Mouse (Mus musculus): ENCODE results near the gene Tmem248.

Tmem248 gene

DNA sequence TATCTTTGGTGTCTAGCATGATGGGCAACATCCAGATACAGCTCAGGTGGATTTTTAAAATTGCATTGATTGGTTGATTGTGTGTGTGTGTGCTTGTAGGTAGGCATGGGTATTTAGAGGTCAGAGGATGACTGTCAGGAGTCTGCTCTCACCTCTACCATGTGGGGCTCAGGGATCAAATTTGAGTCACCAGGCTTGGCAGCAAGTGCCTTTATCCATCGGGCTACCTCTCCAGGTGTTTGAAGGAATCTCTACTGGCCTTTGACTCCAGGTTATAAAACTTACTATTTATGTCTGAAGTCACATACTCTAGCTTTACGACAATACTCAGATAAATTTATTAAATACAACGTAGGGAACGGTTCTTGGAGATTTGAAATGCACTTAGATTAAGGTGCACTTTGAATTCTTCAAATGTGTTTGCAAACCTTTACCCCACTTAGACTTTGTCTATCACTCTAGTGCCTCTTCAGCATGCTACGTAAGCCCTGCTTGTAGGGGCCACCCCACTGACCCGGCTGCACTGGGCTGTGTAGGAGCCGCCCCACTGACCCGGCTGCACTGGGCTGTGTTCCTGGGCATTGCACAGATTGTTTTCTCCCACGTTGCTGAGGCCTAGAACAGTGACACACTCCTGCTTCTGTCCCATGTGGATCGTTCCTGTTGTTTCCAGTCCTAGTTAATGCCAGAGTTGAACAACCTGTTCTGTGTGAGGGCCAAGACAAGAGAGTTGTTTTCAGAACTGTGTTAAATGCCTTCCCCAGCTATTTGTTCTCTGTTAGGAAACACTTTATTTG, 16.4 kb upstream of the Tmem248 start:
- no peak for DNase-seq (ENCODE audit: low spot score in 2 of 2)

DNA sequence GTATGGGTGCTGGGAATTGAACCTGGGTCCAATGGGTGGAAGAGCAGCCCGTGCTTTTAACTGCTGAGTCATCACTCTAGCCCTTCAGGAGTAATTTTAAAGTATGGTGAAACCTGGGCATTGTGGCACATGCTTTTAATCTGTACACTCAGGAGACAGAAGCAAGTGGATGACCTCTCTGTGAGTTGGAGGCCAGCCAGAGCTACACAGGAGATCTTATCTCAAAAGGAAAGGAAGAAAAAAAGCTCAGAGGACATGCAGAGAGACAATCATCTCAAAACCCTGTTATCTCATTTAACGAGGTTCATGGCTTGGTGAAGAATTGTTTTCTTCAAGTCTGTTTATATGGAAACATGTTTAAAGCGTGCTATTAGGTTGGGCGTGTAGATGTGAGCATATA, 12.9 kb upstream of the Tmem248 start:
- DNase-seq (ENCODE audit: low spot score in 2 of 2) = no peak

DNA sequence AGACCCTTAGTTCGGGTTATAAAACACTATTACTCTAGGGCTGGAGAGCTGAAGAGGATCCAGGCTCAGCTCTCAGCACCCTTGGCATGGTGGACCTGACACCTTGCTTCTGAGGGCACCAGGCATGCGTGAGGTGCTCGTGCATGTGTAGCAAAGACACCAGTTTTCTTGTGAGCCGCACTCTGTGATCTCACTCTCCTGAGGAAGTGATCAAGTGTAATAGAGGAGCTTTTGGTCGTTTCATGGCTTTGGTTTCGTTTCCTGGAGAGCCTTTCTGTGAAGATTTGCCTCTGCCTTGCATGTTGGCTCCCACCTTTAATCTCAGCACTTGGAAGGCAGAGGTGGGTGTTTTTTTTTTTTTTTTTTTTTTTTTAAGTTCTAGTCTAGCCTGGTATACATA, 12.3 kb upstream of the Tmem248 start:
- DNase-seq (ENCODE audit: low spot score in 2 of 2) = no peak

DNA sequence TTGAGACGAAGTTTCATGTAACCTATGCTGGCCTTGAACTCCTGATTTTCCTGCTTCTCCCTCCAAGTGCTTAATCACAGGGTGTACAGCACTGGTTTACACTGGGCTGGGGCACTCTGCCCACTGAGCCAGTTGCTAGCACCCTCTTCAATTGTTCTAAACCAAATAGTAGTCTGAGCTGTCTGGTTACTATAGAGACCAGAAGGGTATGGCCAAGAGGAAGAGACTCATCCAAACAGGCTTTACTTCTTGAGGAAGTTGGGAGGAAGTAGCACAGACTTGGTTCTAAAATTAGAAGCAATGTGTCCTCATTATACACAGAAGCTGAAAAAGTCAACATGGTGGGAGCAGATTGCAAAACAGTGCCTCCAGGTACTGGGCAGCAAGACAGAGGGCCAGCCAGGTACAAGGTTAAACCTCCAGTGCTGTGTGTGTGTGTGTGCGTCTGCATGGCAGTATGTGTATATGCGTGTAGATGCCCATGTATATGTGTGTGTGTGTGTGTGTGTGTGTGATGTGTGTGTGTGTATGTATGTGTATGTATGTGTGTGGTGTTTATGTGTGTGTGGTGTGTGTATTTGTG, 11.3 kb upstream of the Tmem248 start:
- DNase-seq (ENCODE audit: low spot score in 2 of 2) = no peak

DNA sequence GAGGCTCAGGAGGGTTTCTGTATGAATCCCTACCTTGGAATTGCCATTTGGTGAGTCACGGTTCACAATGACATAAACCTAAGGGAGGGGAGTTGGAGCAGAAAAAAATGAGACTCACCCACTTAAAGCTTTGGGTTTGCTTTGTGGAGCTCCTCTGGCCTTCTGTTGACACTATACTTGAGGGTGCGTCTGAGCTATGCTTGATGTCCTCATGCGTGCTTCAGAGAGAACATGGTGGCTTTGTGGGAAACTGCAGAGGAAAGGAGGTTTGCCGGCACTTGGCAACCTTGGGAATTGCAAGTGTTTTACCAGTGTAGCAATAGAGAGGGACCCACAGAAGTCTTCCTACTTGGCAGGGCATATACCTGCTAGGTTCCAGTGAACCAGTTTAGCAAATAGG, 9.6 kb upstream of the Tmem248 start:
- DNase-seq (ENCODE audit: low spot score in 2 of 2) = no peak

DNA sequence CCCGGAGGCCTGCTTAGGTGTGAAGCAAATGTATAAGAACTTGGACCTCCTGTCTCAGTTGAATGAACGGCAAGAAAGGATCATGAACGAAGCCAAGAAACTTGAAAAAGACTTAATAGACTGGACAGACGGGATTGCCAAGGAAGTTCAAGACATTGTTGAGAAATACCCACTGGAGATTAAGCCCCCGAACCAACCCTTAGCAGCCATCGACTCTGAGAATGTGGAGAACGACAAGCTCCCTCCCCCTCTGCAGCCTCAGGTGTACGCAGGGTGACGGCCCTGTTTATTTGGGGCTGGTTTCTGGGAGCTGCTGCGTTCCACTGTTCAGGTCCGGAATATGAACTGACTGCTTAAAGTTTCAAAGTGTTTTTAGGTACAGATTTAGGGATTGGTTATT, 3.9 kb upstream of the Tmem248 start:
- DNase-seq (ENCODE audit: low spot score in 2 of 2) = no peak

DNA sequence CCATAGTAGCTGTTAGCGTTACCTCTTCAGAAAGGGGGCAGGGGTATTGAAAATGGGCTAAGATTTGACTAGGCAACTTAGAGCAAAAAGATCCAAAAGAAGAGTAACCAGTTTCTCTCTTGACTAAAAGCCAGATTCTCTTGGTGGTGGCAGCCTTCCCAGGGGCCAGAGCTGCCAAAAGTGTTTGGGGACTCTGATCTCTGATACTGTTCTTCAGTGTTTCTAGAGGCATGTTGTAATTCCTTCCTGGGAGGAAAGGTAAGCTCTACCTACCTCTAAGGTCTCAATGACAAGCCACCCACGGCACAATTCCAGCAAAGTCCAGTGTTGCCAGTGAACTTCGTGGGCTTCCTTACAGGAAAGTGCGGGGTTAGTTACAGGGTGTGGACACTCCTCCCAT, 525 bp downstream of the Tmem248 start:
- DNase-seq (ENCODE audit: low spot score in 2 of 2) = no peak

DNA sequence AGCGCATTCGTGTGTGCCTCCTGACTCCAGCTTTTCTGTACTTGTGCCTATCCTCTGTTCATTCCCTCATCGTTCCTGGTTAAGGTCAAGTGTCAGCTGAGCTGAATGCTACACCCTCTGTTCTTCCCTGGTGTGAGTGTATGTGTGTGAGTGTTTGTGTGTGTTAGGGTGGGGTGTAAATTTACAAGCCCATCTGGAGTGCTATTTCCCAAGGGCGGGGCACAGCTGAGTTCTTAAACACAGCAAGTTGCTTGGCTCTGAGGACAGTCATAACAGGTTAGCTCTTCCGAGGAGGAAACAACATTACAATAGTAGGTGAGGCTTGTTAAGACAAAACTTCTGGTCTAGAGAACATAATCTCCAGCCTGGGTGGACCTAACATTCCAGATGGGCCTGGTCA, 1.5 kb downstream of the Tmem248 start:
- no peak for DNase-seq (ENCODE audit: low spot score in 2 of 2)

DNA sequence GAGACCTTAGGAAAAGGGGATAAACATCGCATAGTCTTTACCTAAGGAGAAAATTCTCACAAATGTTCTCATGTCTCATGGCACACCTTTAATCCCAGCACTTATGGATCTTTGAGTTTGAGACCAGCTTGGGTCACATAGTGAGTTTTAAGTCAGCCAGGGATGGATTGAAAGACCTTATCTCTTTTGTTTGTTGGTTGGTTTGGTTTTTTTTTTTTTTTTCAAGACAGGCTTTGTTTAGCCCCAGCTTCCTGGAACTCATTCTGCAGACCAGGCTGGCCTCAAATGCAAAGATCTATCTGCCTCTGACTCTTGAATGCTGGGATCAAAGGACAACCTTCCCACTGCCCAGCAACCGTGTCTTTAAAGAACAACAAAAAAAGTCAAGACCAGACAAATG, 4.4 kb downstream of the Tmem248 start:
- DNase-seq (ENCODE audit: low spot score in 2 of 2) = no peak

DNA sequence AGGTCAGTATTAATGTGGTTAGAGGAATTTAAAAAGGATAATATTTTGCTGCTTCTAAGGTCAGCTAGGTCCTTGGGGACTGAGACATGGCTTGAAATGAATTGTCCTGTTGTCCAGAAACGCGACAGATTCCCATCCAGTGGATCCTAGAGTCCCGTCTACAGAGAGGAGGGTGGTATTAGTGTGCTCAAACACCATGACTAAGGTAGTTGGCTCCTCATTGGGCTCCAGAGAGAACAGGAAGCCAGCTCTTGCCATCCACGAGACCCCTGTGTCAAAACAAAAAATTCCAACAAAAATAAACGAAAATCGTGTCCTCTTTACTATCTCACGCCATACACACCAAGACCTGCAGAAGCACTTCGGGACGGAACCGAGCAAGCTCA, 4.9 kb downstream of the Tmem248 start:
- no peak for DNase-seq (ENCODE audit: low spot score in 2 of 2)

DNA sequence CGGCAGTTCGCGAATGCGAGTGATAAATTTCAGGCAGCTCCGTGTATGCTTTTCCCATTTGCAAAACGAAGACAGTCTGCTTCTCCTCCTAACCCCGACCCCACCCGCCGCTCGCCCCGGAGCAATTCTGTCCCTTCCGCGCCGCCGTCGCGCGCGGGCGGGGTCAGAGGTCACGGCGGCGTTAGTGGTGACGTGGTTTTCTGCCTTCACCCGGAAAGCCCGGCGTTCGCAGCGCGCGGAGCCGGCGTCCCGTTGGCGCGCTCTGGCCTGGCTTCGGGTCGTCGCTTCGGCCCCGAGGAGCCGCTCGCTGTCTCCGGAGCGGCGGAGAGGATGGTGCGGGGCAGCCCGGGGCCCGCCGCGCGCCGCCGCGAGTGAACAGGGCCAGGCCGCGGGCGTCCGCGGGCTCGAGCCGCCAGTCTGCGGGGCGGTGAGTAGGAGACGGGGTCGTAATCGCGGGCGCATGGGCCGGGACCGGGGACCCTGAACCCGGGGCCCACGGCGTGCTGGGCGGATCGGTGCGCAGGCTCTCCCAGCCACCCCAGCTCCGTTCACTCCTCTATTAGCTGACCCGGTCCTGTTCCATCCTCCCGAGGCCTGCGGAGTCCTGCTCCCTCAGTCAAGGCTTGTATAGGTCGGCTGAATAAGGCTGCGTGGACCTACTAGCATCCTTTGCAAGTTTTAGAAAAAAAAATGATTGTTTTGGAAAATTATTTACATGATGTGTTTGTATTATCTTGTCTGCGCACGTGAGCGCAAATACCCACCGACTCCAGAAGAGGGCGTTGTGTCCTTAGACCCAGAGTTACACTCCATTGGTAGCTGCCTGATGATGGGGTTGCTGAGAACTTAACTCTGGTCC, 5.5 kb downstream of the Tmem248 start:
- DNase-seq (ENCODE audit: low spot score in 2 of 2) = peak; percentile 87 to 89

DNA sequence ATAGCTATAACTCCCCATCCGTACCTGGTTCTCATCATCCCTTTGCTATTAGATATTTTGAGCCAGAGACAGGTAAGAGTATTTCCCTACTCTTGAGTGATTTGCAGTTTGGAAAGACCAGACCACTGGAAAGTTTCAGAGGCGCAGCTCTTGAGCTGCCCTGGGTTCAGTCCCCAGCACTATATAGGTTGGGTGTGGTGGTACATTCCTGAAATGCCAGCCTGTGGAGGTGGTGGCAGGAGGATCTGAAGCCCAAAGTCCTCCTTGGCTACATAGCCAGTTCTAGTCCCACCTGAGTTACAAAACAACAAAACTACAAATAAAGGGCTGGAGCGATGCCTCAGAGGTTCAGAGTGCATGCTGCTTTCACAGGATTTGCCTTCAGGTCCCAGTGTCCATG, 9.9 kb downstream of the Tmem248 start:
- DNase-seq (ENCODE audit: low spot score in 2 of 2) = no peak

DNA sequence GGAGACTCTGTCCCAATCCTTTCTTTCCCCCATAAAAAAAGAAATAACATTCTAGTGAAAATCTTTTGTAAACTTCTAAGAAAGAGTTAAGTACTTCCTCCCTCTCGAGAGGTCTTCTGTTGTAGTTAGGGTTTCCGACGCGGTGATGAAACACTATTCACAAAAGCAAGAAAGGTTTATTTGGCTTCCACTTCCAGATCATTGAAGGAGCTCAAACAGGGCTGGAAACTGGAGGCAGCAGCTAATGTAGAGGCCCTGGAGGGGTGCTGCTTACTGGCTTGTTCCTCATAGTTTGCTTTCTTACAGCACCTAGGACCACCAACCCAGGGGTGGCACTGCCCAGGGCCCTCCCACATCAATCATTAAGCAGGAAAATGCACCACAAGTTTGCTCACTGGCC, 11.2 kb downstream of the Tmem248 start:
- no peak for DNase-seq (ENCODE audit: low spot score in 2 of 2)

DNA sequence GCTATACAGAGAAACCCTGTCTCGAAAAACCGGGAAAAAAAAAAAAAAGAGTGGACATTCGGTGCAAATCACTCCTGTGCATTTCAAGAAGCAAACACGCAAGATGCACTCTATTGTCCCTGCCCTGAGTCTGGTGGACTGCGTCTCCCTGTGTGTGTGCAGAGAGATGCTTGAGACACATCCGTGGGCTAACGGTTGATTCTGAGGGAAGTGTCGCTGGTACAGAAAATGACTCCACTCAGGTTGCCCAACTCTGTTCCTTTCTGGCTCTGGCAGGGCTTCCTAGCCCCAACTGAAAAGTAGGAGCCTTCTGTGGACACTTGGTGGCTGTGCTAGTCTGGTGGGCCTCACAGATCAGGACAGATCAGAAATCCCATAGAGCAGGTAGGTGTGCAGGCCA, 19.4 kb downstream of the Tmem248 start:
- DNase-seq (ENCODE audit: low spot score in 2 of 2) = no peak

DNA sequence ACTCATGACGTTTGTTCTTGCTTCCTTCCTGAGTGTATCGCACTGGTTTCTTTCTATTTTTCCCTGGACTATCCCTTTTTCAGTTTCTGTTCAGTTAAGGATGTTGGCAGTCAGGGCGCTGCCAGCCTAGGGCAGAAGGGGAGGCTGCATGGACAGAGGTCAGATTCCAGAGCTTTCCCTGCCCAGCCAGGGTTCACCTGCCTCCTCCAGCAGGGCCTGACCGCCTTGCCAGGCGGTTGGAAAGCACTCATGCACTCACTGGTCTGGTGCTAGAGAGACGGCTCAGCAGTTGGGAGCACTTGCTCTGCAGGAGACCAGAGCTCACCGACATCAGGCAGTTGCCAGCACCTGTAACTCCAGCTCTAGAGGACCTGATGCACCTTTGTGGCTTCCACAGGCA, 22.4 kb downstream of the Tmem248 start:
- DNase-seq (ENCODE audit: low spot score in 2 of 2) = no peak

DNA sequence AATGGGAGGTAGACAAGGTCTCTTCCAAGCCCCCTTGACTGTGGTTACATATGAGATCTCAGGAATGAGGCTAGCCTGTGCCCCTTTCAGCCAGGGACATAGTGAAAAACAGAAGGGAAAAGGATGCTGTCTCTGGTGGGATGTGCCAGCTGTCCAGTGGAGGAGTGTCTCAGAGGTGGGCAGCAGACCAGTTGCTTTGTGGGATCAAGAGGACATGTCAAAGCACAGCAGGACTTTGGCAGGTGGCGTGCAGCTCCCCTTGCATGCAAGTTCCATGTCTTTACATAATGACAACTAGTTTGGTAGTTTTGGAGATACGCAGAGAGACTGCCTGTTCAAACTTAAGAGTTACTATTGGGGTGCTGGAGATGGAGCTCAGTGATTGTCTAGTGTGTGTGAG, 23.0 kb downstream of the Tmem248 start:
- DNase-seq (ENCODE audit: low spot score in 2 of 2) = no peak

DNA sequence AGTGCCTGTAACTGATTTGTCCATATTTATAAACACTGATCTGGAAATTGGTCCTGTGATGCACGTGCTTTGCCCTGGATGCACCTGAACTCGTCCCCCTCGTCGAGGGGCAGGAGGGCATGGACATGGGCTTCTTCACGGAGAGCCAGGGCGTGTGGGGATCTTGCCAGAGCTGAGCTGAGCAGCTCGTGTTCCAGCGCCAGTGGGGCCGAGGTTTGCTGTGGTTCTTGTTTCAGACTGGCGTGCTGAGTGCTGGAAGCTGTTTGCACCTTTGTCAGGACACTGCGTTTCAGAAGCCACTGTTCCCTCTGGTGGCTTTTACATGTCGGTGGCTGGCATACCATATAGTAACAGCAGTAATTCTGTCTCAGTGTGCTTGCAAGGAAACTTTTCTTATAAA, 24.5 kb downstream of the Tmem248 start:
- no peak for DNase-seq (ENCODE audit: low spot score in 2 of 2)

DNA sequence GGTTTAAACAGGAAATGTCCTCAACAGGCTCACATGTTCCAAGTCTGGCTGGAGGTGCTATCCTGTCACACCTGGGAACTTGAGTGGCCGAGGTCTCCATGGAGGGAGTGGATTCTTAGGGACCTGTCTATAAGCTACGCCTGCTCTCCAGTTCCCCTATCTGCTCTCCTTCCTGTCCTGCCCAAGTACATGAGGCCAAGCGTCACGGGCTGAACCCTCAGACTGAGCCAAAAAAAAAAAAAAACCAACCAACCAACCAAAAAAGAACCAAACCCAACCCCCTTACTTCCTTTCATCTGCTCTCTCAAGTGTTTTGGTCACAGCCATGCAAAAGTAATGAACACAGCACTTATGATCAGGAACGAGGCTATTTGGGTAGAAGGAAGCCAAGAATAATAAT, 30.9 kb downstream of the Tmem248 start:
- no peak for DNase-seq (ENCODE audit: low spot score in 2 of 2)

DNA sequence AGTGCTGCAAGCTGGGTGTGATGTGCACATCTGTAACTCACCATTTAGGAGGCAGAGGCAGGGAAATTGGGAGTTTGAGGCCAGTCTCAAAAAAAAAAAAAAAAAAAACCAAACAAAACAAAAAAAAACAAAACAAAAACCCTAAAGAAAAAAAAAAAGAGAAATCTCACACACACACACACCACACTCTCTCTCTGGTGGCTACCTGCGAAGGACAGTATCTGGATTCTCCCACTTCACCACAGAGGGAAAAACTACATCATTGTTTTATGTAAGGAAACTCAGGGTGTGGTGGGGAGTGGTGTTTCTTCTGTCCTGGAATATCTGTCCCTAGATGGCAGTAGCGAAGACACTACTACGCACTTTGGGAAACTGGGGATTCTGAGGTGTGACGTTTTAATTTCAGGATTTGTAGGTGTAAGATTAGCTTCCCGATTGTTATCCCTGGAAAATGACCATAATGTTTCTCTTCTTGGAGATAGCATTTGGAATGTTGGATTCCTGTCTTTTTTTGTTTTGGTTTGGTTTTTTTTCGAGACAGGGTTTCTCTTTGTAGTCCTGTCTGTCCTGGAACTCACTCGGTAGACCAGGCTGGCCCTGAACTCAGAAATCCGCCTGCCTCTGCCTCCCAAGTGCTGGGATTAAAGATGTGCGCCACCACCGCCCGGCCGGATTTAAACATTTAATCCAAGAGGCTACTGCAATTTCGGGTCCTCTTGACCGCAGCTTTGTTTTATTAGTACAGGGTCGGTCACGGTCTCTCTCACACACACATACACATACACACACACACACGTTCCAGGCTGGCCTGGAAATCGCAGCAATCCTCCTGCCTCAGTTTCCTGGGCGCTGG, 37.5 kb downstream of the Tmem248 start:
- peak in 1 of 2 experiments; percentile 21 for DNase-seq (ENCODE audit: low spot score in 2 of 2)

DNA sequence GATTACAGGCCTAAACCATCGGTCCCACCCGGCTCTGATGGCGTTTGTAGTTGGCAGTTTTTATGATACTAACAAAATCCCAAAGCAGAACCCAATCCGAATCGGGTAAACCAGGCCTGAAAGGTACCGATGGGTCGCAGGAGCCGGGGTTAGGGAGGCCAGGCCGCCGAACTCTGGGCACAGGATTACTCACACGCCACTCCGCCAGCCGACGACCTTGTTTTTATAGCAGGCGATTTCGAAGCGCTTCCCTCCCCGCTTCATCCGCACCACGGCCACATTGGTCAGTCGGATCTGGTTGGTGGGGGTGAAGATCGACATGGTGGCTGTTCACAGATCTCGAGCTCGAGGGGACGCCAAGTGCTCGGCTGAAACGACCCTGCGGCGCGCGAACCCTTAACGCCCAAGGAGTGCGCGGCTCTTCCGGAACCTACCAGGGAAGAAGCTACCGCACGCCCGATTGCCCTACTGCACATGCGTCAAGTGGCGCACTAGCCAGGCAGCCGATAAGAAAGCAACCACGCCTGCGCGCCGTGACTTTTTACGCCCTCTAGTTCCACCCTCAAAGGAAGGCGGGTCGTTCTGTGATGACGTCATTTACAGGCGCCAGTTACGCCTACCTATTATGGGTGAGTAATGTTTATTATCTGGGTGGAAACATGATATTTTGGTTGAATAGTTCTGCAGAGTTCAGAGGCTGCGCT, 38.3 kb downstream of the Tmem248 start, which contains the start of the genes Sbds and Tyw1:
Gene Sbds, minus strand, starts transcription at position 514 of the 704 bp plus-strand sequence.
Gene Tyw1, plus strand, starts transcription at position 603 of the 704 bp plus-strand sequence.
- peak; percentile 98 to 99 for DNase-seq (ENCODE audit: low spot score in 2 of 2)

Data from right cerebral cortex, postnatal 36 days (tissue).